Mouse (Mus musculus): Measurements from ENCODE around the gene Fh1.

Gene Fh1

DNA sequence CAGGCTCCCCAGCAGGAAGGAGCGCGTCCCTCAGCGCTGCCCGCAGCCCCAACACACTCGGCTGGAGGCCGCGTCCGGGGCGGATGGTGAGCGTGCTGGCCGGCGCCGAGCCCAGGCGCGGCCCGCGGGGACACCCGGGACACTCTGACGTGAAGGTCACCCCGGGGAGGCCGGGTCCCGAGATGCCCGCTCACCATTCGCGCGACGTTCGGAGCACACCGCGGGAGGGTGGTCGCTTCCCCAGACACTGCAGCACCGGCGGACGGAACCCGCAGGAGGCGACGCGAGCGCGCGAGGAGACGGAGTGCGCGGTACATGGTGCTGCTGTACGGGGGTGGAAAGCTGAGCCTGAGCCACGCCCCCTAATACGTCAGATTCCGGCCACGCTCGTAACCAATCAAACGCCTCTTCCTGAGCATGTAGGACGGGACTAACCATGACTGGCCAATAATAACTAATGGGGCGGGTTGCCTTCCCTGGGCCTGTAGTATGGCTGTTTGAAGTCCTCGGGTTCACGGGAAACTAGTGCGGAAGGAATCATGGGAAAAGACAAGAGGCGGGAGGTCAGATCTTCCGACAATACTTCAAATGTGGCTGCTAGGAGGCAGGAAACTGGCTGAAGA lies at the start of gene Fh1:
Gene Fh1, minus strand, starts transcription at position 379 of the 623 bp plus-strand sequence.
- DNase-seq (ENCODE audit: low read depth, low spot score) = peak; percentile 97

DNA sequence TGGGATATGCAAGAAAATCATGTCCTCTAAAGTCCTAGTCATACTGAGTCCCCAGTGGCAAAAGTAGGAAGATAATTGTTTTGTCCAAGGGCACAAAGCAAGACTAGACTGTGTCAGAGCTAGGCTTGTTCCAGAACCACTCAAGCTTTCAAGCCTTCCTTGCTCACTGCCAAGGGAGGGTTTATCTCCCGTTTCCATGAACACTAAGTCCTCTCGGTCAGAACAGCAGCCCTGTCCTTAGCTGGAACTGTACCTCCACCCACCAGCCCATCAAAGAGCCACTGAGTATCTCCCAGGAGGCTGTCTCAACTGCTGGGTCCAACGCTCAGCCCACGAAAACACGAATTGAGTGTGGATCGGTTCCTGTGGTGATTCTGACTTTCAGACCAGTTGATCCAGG lies 49.7 kb upstream of the Fh1 start:
- no peak for DNase-seq (ENCODE audit: low read depth, low spot score)

DNA sequence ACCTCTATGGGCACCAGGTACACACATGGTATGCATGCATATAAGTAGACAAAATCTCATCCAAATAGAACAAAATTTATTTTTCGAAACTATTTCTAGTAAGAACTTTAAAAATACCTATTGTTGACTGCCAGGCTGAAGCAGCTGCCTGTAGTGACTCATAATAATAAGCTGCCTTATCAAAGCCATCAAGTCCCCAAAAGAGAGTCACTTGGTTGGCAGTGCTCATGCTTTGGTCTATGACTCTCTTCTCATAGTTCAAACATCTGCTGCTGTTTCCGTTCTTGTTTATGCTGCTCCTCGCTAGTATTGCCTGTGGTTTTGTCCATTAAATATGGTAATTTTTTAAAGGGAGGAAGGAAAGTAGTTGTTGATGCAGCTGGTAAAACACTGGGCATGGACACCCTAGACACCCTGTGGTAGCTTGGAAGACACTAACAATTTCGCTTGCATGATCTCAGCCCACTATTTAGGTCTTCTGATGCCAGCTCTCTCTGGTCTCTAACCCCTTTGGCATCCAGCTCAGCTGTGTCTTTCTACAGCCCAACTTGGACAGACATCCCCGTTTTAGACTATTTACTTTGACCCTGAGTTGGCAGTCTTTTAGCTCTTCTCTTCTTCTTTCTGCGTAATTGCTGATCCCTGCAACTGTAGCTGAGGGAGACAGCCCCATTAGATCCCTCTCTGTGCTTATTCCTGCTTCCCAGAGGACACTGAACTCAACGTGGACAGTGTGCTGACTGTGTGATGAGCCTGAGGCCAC lies 48.3 kb upstream of the Fh1 start:
- DNase-seq (ENCODE audit: low read depth, low spot score) = peak; percentile 19

DNA sequence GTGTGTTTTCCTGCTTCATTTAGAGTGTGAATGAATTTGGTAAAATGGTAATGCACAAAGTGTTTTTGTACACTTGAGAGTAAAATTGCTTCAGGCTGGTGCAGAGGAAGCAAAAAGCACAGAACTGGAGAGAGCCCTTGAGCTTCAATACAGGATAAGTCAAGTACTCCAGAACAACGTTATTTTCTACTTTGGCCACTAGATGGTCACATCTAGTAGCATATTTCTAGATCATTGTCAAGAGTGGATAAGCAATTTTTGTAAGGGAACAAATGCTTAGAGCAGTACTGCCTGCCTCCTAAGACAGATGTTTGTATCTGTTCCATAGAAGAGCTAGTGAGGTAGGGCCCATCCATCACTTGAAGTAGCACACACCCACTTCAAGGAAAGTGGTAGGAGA lies 46.2 kb upstream of the Fh1 start:
- peak; percentile 47 for DNase-seq (ENCODE audit: low read depth, low spot score)

DNA sequence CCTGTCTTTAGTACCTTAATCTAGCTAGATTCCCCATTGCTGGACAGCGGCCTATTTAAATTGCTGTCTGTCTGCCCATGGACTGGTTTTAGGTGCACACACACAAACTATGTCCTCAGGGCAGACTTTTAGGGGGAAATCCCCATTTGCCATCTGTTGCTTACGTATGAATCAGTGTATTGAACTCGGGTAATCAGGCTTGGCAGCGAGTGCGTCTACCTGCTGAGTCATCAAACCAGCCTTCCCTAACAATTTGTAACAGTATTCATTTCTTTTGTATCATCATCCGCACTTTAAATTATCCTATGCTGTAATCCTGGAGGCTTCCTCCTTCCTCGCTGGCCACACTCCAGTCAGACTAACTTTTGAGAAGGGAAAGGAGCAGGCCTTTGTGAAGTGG lies 44.6 kb upstream of the Fh1 start:
- DNase-seq (ENCODE audit: low read depth, low spot score) = peak; percentile 9

DNA sequence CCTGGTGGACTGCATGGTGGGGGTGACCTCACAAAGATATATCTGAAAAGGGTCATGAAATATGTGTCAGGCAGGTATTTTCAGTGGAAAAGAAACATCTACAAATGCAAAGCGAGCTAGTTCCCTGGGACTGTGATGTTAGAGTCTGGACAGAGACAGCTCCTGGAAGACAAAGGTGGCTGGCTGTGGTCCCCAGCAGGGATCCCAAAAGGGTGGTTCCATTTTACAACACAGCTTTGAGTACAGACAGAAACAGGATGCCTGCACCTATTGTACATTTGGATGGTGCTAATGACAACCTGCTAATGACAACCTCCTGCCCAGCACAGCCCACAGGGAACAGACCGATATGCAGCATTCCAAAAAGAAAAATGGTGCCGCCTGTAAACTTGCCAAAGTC lies 44.0 kb upstream of the Fh1 start:
- DNase-seq (ENCODE audit: low read depth, low spot score) = no peak

DNA sequence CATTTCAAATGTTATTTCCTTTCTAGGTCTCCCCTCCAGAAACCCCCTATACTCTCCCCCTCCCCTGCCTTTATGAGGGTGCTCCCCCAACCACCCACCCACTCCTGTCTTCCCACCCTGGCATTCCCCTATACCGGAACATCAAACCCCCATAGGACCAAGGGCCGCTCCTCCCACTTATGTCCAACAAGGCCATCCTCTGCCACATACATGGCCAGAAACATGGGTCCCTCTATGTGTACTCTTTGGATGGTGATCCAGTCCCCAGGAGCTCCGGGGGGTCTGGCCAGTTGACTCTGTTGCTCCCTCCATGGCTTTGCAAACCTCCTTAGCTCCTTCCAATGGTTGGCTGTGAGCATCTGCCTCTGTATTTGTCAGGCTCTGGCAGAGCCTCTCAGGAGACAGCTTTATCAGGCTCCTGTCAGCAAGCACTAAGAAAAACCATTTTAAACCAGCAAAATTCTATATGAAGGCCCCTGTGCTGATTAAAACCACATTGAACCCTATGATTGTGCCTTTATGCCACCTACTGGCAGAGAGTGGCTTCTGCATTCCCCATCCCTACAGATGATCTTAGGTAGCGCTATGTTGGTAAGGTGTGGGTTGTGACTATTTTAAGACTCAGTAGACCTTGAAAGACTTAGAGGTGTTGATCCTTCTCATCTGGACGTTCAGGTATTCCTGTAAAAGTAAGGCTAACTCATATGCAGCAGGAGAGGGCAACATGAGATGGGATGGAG lies 43.4 kb upstream of the Fh1 start:
- DNase-seq (ENCODE audit: low read depth, low spot score) = peak; percentile 81

DNA sequence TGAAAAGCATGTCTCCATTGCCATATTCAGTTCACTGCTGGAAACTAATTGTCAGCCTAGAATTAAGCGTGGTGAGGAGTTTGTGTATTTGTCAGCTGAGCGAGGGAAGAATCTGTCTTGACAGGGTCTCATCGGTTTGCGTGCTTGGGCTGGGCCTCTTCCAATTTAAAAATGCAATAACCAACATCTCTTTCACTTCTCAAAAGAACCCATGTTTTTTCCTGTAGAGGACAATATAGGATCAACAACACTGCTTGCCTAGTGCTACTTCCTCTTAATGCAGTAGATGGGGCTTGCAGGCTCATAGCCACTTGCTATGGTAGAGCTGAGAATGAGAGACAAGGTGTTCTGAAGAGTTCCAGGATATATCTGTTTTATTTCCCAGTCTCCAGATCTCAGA lies 34.5 kb upstream of the Fh1 start:
- DNase-seq (ENCODE audit: low read depth, low spot score) = peak; percentile 66

DNA sequence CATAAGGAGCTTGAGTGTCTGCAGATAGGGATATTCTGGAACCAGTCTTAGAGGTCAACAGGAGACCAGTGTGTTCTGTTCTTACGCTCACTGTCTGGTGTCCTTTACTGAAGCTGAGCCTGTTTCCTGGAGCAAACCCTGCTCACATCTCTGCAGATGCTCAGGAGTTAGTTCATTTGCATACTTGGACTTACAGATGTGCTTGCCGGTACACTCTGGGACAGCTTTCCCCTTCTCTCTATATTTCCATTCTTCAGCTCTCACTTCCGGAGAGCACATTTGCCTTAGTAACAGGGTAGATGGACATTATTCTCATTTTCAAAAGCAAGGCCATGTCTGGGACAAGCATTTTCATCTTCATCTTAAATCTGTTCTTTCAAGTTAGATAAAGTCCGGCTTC lies 23.2 kb upstream of the Fh1 start:
- DNase-seq (ENCODE audit: low read depth, low spot score) = no peak

DNA sequence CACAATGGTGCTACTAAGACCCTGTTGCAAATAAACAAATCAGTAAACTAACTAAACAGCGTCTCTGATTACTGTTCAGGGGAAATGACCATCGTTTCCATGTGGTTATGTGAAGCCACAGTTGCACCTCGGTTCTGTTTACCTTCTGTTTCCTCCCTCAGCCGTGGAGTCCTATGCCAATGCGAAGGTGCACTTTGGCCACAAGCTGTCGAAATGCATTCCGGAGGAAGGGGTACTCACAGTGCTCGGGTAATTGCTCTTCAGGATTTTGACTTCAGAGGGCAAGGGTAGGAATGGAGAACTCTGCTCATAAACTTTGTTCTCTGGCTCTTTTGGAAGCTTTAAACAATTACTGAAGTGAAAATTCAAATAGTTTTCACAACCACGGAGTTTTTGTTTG lies 21.5 kb upstream of the Fh1 start:
- no peak for DNase-seq (ENCODE audit: low read depth, low spot score)

DNA sequence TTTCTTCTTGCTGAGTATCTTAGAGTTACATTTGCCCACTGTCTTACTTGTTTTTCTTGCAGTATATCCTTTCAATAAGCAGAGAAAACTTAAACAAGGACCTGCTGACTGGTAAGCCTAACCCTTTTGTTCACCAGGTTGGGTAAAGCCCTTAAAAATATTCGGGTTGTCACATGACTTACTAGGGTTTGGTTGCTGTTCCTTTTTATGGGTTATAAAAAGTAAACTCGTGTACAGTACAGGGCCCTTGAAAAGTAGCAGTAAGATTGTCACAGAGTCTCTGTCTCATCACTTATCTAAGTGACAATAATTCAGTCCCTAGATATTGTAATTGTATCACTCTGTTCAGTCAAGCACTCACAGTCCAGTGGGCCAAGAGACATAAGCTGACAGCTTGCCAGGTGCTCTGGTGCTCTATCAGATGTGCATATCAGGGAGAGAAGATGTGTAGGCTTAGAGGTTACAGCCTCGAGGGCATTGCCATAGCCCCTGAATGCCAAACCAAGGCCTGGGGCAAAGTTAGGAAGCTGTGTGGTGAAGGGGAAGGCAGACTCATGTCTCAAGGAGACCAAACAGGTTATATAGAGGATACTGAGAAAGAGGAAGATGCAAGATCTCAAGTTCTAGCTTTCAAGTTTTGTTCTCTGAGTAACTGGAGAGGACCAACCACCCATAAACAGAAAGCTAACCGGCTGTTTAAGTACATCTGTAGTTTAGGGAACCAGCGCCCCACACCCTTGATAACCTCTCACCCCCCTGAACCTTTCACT lies 18.2 kb upstream of the Fh1 start:
- peak; percentile 86 for DNase-seq (ENCODE audit: low read depth, low spot score)

DNA sequence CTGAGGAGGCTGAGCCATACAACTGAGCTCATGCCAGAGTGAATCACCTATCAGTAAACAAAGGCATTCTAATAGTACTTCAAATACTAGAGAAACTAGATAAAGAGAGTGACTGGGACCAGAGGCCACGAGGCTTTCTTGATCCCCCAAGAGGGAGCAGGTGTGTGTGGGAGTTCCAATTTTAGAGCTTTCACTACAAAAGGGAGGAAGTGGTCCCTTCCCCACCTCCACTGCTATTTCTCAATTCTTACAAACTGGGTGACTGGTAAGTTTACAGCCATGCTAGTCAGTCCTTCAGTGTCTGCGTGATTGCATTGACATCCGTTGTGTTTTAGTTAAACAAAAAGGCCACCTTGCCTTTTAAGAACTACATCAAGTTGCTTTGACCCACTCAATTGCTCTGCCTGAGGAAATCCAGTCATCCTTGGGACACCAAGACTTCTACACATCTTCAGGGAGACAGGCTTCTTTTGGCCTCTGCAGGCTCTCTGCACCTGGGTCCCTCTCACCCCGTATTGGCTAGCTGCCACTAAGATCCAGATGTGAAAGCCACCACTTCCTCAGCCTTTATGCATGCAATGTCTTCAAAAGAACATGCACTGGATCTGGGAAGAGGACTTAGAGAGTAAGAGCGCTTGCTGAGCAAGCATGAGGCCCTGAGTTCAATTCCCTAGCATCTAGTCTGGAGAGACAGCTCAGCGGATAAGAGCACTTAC lies 15.2 kb upstream of the Fh1 start:
- DNase-seq (ENCODE audit: low read depth, low spot score) = peak; percentile 90

DNA sequence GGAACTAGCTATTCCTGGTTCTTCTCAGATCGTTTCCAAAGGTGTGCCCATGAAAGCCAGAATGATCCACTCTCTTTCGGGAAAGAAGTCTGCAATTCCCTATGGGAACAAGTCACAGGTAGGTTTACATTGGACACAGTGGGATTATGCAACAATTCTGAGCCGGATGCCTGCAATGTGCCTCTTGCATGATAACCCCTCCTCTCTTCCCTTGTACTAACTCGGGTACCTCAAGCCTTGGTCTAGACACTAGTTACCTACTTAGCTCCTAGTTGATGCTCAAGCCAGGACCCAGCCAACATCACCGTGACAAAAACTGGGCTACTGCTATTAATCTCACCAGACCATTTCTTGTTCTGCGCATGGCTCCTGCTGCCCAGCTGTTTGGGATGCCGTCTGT lies 13.6 kb upstream of the Fh1 start:
- no peak for DNase-seq (ENCODE audit: low read depth, low spot score)

DNA sequence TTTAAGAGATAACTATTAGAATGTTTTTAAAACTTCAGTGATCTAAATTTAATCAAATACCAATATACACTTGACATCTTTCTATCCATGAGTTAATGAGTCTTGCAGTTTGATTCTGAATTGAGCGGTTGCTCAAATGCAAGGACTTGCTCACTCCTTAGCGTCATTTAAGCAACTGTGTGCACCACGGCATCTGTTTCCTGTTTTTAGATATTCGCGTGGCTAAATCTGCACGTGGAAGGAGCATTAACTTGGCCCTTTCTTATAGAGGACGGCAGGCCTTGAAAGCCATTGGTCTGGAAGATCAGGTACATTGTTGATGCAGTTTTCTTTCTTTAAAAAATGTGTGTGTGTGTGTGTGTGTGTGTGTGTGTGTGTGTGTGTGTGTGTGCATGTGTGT lies 12.2 kb upstream of the Fh1 start:
- DNase-seq (ENCODE audit: low read depth, low spot score) = peak; percentile 19

DNA sequence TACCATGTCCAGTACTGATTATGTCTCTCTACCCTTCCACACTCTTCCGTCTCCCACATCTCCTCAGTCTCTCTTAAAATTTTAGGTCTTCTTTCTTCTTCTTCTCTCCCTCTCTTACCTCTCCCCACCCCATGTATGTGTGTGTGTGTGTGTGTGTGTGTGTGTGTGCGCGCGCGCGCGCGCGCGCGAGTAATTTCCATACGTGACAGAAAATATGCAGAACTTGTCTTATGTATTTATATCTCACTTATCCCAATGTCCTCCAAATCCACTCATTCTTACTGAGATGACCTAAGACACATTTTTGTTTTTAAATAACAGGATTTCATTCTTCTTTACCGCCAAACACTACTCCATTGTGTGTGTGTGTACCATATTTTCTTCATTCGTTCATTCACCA lies 7.0 kb upstream of the Fh1 start:
- DNase-seq (ENCODE audit: low read depth, low spot score) = peak; percentile 68

DNA sequence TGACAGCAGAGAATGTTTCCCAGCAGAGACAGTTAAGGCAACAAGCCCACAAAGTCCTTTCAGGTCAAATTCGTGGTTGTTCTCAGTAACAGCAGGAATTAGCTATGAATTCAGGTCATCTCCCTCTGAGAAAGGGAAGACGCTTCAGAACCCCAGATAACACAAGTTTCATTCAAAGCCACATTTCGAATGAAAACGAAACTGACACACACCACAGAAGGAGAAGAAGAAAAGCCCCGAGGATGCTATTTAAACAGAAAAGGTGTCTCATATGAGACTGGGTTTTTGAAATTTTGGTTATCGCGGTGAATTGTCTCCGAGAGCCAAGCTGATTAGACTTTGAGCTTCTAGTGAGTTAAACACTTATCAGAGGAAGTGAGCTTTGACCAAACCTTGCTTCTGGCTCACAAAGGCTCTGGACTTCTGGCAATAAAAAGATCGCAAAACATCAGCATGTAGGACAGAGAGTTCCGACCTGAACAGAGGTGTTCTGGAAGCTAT lies 6.3 kb upstream of the Fh1 start:
- peak; percentile 85 for DNase-seq (ENCODE audit: low read depth, low spot score)

DNA sequence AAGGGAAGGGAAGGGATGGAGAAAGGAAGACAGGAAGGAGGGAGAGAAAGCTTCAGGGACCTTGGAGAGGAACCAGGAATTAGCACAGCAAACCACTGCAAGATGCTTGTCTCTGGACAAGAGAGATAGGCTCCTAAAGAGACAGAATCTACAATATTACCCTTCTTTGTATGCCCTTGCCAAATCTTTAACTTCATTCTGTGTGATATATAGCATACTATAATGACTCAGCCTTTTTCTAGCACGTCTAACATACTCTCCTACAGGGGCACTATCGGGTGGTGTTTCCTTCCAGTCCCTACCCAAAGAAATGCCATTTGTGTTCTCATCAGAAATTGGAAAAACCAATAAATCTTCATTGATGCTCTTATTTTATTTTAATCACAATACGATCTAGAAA lies 5.6 kb upstream of the Fh1 start:
- peak; percentile 78 for DNase-seq (ENCODE audit: low read depth, low spot score)

DNA sequence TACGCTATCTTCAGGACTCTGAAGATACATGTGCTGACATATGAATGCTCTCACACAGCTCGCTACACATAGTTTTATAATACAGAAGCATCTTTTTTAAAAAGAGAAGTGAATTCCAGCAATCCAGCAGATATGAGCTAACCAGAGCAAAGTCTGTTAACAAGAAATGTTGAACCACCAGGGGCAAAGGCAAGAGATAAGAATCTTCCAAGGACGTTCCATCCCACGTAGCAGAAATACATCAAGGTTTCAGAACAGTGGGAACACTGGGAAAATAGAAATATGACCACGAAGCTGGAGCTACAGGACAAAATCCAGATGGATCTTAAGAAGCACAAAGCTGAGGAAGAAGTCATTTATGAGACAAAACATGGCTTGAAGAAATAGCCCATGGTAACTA lies 4.9 kb upstream of the Fh1 start:
- DNase-seq (ENCODE audit: low read depth, low spot score) = no peak

DNA sequence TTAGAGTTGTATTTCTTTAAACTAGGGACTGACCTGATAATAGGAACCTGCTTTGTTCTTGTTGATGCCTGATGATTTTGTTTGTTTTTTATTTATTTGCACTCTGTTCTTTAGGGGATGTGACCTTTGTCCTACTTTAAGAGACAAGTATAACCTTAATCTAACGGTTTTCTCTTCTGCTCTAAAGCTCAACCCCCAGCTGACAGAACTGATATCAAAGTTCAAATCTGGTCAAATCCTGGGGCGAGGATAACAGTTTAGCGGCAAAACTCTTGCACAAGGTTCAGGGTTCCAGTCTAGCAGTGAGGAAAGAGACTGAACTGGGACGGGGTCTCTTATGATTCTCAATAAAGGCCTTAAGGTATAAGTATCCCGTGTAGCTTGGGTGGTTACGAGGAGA lies 3.8 kb upstream of the Fh1 start:
- DNase-seq (ENCODE audit: low read depth, low spot score) = no peak

DNA sequence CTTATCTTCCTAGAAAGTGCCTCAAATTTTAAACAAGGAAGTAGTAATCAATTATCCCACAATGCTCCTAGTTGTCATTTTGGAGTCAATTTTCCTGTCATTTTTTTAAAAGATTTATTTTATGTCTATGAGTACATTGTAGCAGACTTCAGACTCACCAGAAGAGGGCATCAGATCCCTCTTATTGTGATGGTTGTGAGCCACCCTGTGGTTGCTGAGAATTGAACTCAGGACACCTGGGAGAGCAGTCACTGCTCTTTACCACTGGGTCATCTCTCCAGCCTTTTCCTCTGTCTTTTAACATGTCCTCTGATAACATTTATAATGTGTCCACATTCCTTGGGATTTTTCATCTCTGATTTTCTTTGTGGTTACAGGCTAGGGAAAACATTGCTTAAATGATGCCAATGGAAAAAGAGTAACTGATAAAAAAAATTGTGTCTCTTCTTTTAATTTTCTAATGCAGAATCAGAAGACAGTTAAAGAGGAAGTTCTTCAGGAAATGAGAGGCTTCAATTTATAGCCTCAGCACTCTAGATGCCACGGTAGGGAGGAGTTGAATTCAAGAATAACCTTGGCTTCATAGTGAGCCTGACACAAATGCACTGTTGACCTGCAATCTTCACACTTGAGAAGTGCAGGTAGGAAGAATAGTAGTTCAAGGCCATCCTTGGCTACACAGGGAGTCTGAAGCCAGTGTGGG lies 706 bp upstream of the Fh1 start:
- DNase-seq (ENCODE audit: low read depth, low spot score) = peak; percentile 87

DNA sequence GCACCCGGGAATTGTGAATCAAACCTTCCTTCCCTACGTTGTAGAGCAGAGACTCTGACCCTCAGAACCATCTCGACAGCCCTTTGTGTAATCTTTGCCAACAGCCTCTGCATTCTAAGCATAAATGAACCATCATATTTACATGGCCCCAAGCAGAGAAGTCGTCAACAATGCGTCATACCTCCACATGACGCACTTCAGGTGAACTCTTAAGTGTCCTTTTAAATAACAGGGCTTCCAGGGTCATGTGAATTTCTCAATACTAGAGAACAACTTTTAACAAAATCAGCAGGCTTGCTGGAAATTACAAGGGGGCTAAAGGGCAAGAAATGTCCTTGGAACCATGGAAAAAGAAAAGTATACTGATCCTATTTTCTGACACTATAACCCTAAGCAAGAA lies 1.8 kb downstream of the Fh1 start:
- DNase-seq (ENCODE audit: low read depth, low spot score) = no peak
